ENCODE assay signal across 9 mouse cellular contexts in genomic region chr5:142944979-142945682, GRCm38 (mm10). TPM values are rescaled to one million over a fixed set of nuclear protein-coding genes. Genes with fewer than 3 reads are reported as not detected.
DNase-seq lines count a peak whose midpoint lies in the region; ATAC-seq and TF ChIP-seq lines count a peak whose summit lies in the region.
"Had no signal": no experiment of that assay in that cellular context is flagged by ENCODE, and none has a peak within 500 bp of the region (broad histone marks: within the 10 kb centered on the region; RNA-seq: fewer than 3 reads in every experiment).

No protein-coding gene starts in this region.

- no peaks in the 10 kb centered on the region for H3K36me3 ChIP-seq in heart, embryonic 16.5 days (ENCODE audit: control insufficient read depth, insufficient read depth)
- no peaks in the 10 kb centered on the region for H3K36me3 ChIP-seq in forebrain, postnatal 0 days (ENCODE audit: insufficient read depth)
- H3K36me3 ChIP-seq in neural tube, embryonic 15.5 days, result no peaks in the 10 kb centered on the region
- H3K36me3 ChIP-seq: midbrain, embryonic 12.5 days had no signal

- no peaks in the 10 kb centered on the region for H3K4me1 ChIP-seq in heart, embryonic 16.5 days (ENCODE audit: control insufficient read depth, insufficient read depth, low read length)
- no peaks in the 10 kb centered on the region for H3K4me1 ChIP-seq in forebrain, postnatal 0 days (ENCODE audit: insufficient read depth)
- no peaks in the 10 kb centered on the region for H3K4me1 ChIP-seq in neural tube, embryonic 15.5 days
- H3K4me1 ChIP-seq: midbrain, embryonic 12.5 days had no signal

- no peaks in the 10 kb centered on the region for H3K27me3 ChIP-seq in heart, embryonic 16.5 days (ENCODE audit: control insufficient read depth, insufficient read depth, low read length)
- no peaks in the 10 kb centered on the region for H3K27me3 ChIP-seq in forebrain, postnatal 0 days (ENCODE audit: insufficient read depth, low read length)
- no peaks in the 10 kb centered on the region for H3K27me3 ChIP-seq in neural tube, embryonic 15.5 days (replicated peaks)
- H3K27me3 ChIP-seq: midbrain, embryonic 12.5 days had no signal

- H3K9me3 ChIP-seq in heart, embryonic 16.5 days (replicated peaks; ENCODE audit: control insufficient read depth, low read length), result no peaks in the 10 kb centered on the region; the same call in 1 of the 2 replicates
- H3K9me3 ChIP-seq in forebrain, postnatal 0 days (ENCODE audit: low read length), result no peaks in the 10 kb centered on the region
- H3K9me3 ChIP-seq in neural tube, embryonic 15.5 days (replicated peaks), result no peaks in the 10 kb centered on the region

- H3K4me3 ChIP-seq in heart, embryonic 16.5 days (ENCODE audit: low read length), result no peak overlapping the region
- H3K4me3 ChIP-seq in forebrain, postnatal 0 days (ENCODE audit: low read depth, low read length), result no peak overlapping the region
- H3K4me3 ChIP-seq in neural tube, embryonic 15.5 days (replicated peaks), result no peak overlapping the region
- H3K4me3 ChIP-seq: midbrain, embryonic 12.5 days had no signal

- DNase-seq in adrenal gland, postnatal 14 days, result peak; percentile 62
- no peak for DNase-seq in adrenal gland, adult 18-20 months (ENCODE audit: low spot score in 2 of 2)
- peak; percentile 46 for DNase-seq in ZHBTc4 (ENCODE audit: low read depth, low spot score)
- peak; percentile 70 to 78 for DNase-seq in kidney, postnatal 4 days
- no peak for DNase-seq in forebrain, postnatal 0 days

- ATAC-seq in heart, embryonic 16.5 days (replicated peaks; ENCODE audit: extremely low read depth, insufficient read depth, low FRiP score), result peak; percentile 79
- ATAC-seq in megakaryocyte progenitor cell, adult 5-6 weeks (replicated peaks; ENCODE audit: poor library complexity), result no peak
- ATAC-seq in forebrain, postnatal 0 days, result no peak
- ATAC-seq in neural tube, embryonic 15.5 days (ENCODE audit: low FRiP score), result no peak

- 55% methylated on average over 8 of the region's 8 CpGs for WGBS in heart, embryonic 16.5 days
- WGBS in forebrain, postnatal 0 days, result 74% methylated on average over 8 of the region's 8 CpGs
- WGBS in neural tube, embryonic 15.5 days, result 76% methylated on average over 8 of the region's 8 CpGs

- TF ChIP-seq CTCF in forebrain, postnatal 0 days (IDR thresholded peaks at IDR 0.05; ENCODE audit: low read depth), result no peak

- H3K9ac ChIP-seq in heart, embryonic 16.5 days (ENCODE audit: low read length), result no peak overlapping the region
- H3K9ac ChIP-seq in forebrain, postnatal 0 days, result no peak overlapping the region
- H3K9ac ChIP-seq in neural tube, embryonic 15.5 days (replicated peaks), result no peak overlapping the region
- H3K9ac ChIP-seq: midbrain, embryonic 12.5 days had no signal

- peak overlapping the region; percentile 42; the same call in 1 of the 2 replicates for H3K27ac ChIP-seq in heart, embryonic 16.5 days (ENCODE audit: low read length)
- H3K27ac ChIP-seq in forebrain, postnatal 0 days (ENCODE audit: low read depth, low read length), result no peak overlapping the region
- H3K27ac ChIP-seq in neural tube, embryonic 15.5 days (replicated peaks), result no peak overlapping the region
- H3K27ac ChIP-seq: midbrain, embryonic 12.5 days had no signal

- no peak overlapping the region for H3K4me2 ChIP-seq in heart, embryonic 16.5 days (ENCODE audit: low read depth, low read length)
- no peak overlapping the region for H3K4me2 ChIP-seq in forebrain, postnatal 0 days (ENCODE audit: low read depth)
- no peak overlapping the region for H3K4me2 ChIP-seq in neural tube, embryonic 15.5 days
- H3K4me2 ChIP-seq: midbrain, embryonic 12.5 days had no signal

RNA-seq across cellular contexts. Expression of gene Fscn1, which starts 15.0 kb away (rescaled TPM):
- 62.0 and 75.3 TPM in 2 replicates for total RNA-seq in adrenal gland, postnatal 14 days (2021)
- total RNA-seq in adrenal gland, adult 18-20 months (2021), result 10 to 100 TPM; 17.3 to 25.6 TPM
- 115 and 129 TPM in 2 replicates for polyA plus RNA-seq in heart, embryonic 16.5 days (2015; fragmentation: Nextera tagmentation; extraction: Ambion mirVana)
- total RNA-seq in megakaryocyte progenitor cell, adult 5-6 weeks (2015), result 0.20 TPM in 1 of 2 replicates, not detected in the other
- total RNA-seq in megakaryocyte progenitor cell, adult 5-6 weeks (2017), result 0.10 TPM in 1 of 2 replicates, not detected in the other
- 394 and 457 TPM in 2 replicates for total RNA-seq in forebrain, postnatal 0 days (2014; rRNA removed)
- 522 and 558 TPM in 2 replicates for polyA plus RNA-seq in forebrain, postnatal 0 days (2015; fragmentation: Nextera tagmentation; extraction: Ambion mirVana)
- 385 and 432 TPM in 2 replicates for polyA plus RNA-seq in neural tube, embryonic 15.5 days (2015; fragmentation: Nextera tagmentation; extraction: Ambion mirVana)

RNA-seq across cellular contexts. Expression of gene Actb, which starts 38.6 kb away (rescaled TPM):
- total RNA-seq in adrenal gland, postnatal 14 days (2021), result 2,967 and 3,254 TPM in 2 replicates
- total RNA-seq in adrenal gland, adult 18-20 months (2021), result 1,000 to 10,000 TPM; 2,759 to 3,567 TPM
- polyA plus RNA-seq in heart, embryonic 16.5 days (2015; fragmentation: Nextera tagmentation; extraction: Ambion mirVana), result 5,062 and 5,724 TPM in 2 replicates
- 5,014 and 5,318 TPM in 2 replicates for total RNA-seq in megakaryocyte progenitor cell, adult 5-6 weeks (2015)
- 3,372 and 3,558 TPM in 2 replicates for total RNA-seq in megakaryocyte progenitor cell, adult 5-6 weeks (2017)
- total RNA-seq in forebrain, postnatal 0 days (2014; rRNA removed), result 5,288 and 5,744 TPM in 2 replicates
- 19,349 and 21,354 TPM in 2 replicates for polyA plus RNA-seq in forebrain, postnatal 0 days (2015; fragmentation: Nextera tagmentation; extraction: Ambion mirVana)
- 12,525 and 12,918 TPM in 2 replicates for polyA plus RNA-seq in neural tube, embryonic 15.5 days (2015; fragmentation: Nextera tagmentation; extraction: Ambion mirVana)

RNA-seq across cellular contexts. Expression of gene Fbxl18, which starts 49.9 kb away (rescaled TPM):
- total RNA-seq in adrenal gland, postnatal 14 days (2021), result 11.8 and 12.0 TPM in 2 replicates
- 1 to 10 TPM; 8.0 to 9.5 TPM for total RNA-seq in adrenal gland, adult 18-20 months (2021)
- 7.5 and 8.3 TPM in 2 replicates for polyA plus RNA-seq in heart, embryonic 16.5 days (2015; fragmentation: Nextera tagmentation; extraction: Ambion mirVana)
- 1.9 and 2.2 TPM in 2 replicates for total RNA-seq in megakaryocyte progenitor cell, adult 5-6 weeks (2015)
- total RNA-seq in megakaryocyte progenitor cell, adult 5-6 weeks (2017), result 2.4 and 2.6 TPM in 2 replicates
- total RNA-seq in forebrain, postnatal 0 days (2014; rRNA removed), result 24.9 and 38.0 TPM in 2 replicates
- polyA plus RNA-seq in forebrain, postnatal 0 days (2015; fragmentation: Nextera tagmentation; extraction: Ambion mirVana), result 14.9 and 27.0 TPM in 2 replicates
- polyA plus RNA-seq in neural tube, embryonic 15.5 days (2015; fragmentation: Nextera tagmentation; extraction: Ambion mirVana), result 29.4 TPM in 2 replicates

Comparison
In these comparisons a context has a peak if more than half of its experiments do, and no peak if none do; other contexts are left out.
1. DNase-seq: peak in adrenal gland, postnatal 14 days (single experiment), ZHBTc4 (single experiment) and kidney, postnatal 4 days (2 of 2); none in adrenal gland, adult 18-20 months (0 of 2) and forebrain, postnatal 0 days (single experiment).
2. RNA of gene Fscn1, which starts 15.0 kb away (total RNA-seq): 394 to 457 TPM in forebrain, postnatal 0 days, 62.0 to 75.3 TPM in adrenal gland, postnatal 14 days and 17.3 to 25.6 TPM in adrenal gland, adult 18-20 months; 0.10 to 0.20 TPM in megakaryocyte progenitor cell, adult 5-6 weeks; every median in the first group is over 10 times any median in the second.